Mouse (Mus musculus) brain, embryonic 14.5 days (tissue): ENCODE data around the gene Sgk1.

ENCODE experiments used
- CTCF ChIP-seq: fragments of 200-500 bp; IDR thresholded peaks from 2 replicates; pipeline ENCODE4 v1.5.1; 2012; ENCODE audit warnings: inconsistent platforms, mild to moderate bottlenecking, moderate library complexity, borderline replicate concordance; ENCODE audit not compliant: insufficient read depth, insufficient read length; ENCODE audit errors: extremely low read depth
- POLR2A ChIP-seq: fragments of 200-500 bp; IDR thresholded peaks from 2 replicates; pipeline ENCODE4 v1.6.1; 2012; ENCODE audit warnings: mild to moderate bottlenecking, inconsistent platforms, borderline replicate concordance; ENCODE audit not compliant: poor library complexity, insufficient read depth, insufficient read length, severe bottlenecking; ENCODE audit errors: extremely low read depth

DNA sequence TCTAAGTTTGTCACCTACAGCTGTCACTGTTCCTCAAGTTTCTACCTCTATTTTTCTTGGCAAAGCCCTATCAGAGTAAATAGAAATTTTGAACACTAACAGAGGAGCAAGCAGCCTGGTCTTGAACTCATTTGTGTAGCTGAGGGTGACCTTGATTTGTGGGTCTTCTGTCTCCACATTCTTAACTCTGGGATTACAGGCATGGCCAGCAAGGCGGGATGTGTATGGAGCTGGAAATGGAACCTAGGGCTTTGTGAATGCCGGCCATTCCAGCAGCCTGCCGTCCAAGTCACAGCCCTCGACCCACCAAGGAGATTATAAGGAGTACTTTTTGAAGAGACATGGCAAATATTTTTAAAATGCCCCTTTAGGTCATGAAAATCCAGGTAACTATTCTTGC, 56.2 kb downstream of the Sgk1 start:
- TF ChIP-seq CTCF (no peak), POLR2A (no peak)
